Mouse (Mus musculus) kidney, adult 2 months (tissue): ENCODE measurements around the gene Ttc5.

Experiments used
- CTCF ChIP-seq: fragments of 200-500 bp; conservative IDR thresholded peaks from 2 replicates; pipeline ENCODE4 v1.5.1; 2011; ENCODE audit warnings: low read depth, mild to moderate bottlenecking, control low read depth, low read length, moderate library complexity, mixed read lengths; ENCODE audit not compliant: insufficient read depth, insufficient read length
- POLR2A ChIP-seq: fragments of 200-500 bp; IDR thresholded peaks from one replicate; pipeline ENCODE4 v1.6.1; 2011; ENCODE audit warnings: low read depth, low read length, control low read depth

DNA sequence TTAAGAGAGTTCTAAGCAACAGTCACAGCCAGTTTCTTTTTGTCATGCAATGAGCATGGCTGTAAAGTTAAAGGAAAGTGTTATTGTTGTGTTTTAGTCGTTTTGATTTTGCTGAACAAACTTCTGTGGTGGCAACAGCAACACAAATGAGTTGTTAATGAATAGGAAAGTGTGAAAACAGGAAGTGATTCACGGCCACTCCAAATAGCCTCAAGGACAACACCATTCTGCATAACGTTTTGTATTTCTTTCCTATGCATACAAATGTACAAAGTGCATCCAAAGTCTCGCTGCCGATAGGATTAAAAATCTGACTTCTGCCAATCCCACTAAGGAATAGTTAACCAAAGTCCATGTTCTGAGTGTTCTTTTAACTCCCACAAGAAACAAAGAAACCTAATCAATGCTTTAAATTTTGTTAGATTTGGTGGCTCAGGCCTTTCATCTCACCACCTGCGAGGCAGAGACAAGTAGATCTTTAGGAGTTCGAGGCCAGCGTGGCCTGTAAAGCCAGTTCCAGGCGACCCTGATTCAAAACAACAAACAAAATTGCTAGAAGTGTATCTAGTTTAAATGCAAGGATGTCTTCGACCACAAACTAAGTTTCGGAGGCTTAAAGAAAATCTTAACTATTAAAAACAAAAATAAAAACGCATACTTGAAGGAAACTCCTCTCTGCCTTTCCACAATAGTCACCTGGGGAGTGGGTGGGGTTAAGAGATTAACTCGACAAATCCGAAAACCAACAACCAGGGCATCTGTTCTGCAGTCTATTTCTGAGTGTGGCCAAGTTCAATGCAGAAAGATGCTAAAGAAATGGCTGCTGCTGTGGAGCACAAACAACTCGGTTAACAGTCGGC, 698 bp downstream of the Ttc5 start:
- TF ChIP-seq CTCF = no peak
- no peak for TF ChIP-seq POLR2A
